ENCODE assay signal across 15 mouse cellular contexts in genomic region chr8:72350727-72351126, GRCm38 (mm10). TPM values are rescaled to one million over a fixed set of nuclear protein-coding genes. Genes with fewer than 3 reads are reported as not detected.
DNase-seq lines count a peak whose midpoint lies in the region; ATAC-seq and TF ChIP-seq lines count a peak whose summit lies in the region.
"Had no signal": no experiment of that assay in that cellular context is flagged by ENCODE, and none has a peak within 500 bp of the region (broad histone marks: within the 10 kb centered on the region; RNA-seq: fewer than 3 reads in every experiment).

No protein-coding gene starts in this region.

- no peak overlapping the region for H3K4me2 ChIP-seq in kidney, embryonic 16.5 days (replicated peaks; ENCODE audit: low read depth, low read length)
- H3K4me2 ChIP-seq: hindbrain, embryonic 14.5 days; limb, embryonic 15.5 days had no signal

- no peak overlapping the region for H3K27ac ChIP-seq in kidney, embryonic 16.5 days (ENCODE audit: low read length)
- H3K27ac ChIP-seq: hindbrain, embryonic 14.5 days; stomach, postnatal 0 days had no signal

- DNase-seq in lung, postnatal 14 days: peak; percentile 45
- DNase-seq in lung, adult 2 months: no peak
- peak; percentile 92 for DNase-seq in induced T-regulatory cell, adult 2 months (ENCODE audit: low read depth)
- peak; percentile 57 for DNase-seq in skeletal muscle tissue, adult 2 months (ENCODE audit: low read depth, low spot score)
- no peak for DNase-seq in Muller cell, postnatal 12 days (ENCODE audit: inconsistent ontology term)
- DNase-seq in kidney, adult 9 months: no peak
- DNase-seq in left cerebral cortex, adult 8-10 months (ENCODE audit: low spot score in 2 of 2): no peak
- DNase-seq: adrenal gland, postnatal 10 days; kidney, postnatal 4 days; midbrain, embryonic 14.5 days had no signal

- H3K4me1 ChIP-seq in lung, adult 2 months (ENCODE audit: control insufficient read depth, insufficient read depth, low read length): peaks cover 25% of the 10 kb centered on the region
- peaks cover 13% of the 10 kb centered on the region for H3K4me1 ChIP-seq in kidney, embryonic 16.5 days (ENCODE audit: insufficient read depth, low read length)

- TF ChIP-seq CTCF in lung, adult 2 months (IDR thresholded peaks at IDR 0.05; ENCODE audit: insufficient read depth, low read length): no peak

- H3K4me3 ChIP-seq in lung, adult 2 months (replicated peaks; ENCODE audit: extremely low read depth, low read depth, low read length): no peak overlapping the region
- no peak overlapping the region for H3K4me3 ChIP-seq in kidney, embryonic 16.5 days (ENCODE audit: low read length)
- H3K4me3 ChIP-seq: limb, embryonic 15.5 days had no signal

- no peak overlapping the region for H3K9ac ChIP-seq in kidney, embryonic 16.5 days (replicated peaks; ENCODE audit: low read length)
- H3K9ac ChIP-seq: hindbrain, embryonic 14.5 days; limb, embryonic 15.5 days had no signal

- no peak for TF ChIP-seq POLR2A in lung, adult 2 months (IDR thresholded peaks at IDR 0.05; ENCODE audit: borderline replicate concordance, extremely low read depth, low read depth, low read length)

- ATAC-seq in kidney, embryonic 16.5 days (ENCODE audit: low FRiP score, low TSS enrichment): no peak
- ATAC-seq: forebrain, embryonic 16.5 days had no signal

- WGBS in lung, adult 2 months: 71% methylated on average over 8 of the region's 8 CpGs
- 86% methylated on average over 8 of the region's 8 CpGs for WGBS in kidney, embryonic 16.5 days

- H3K27me3 ChIP-seq in kidney, embryonic 16.5 days (ENCODE audit: insufficient read depth, low read length): no peaks in the 10 kb centered on the region
- H3K27me3 ChIP-seq: limb, embryonic 15.5 days had no signal

- peaks cover 16% of the 10 kb centered on the region; the same call in 1 of the 2 replicates for H3K36me3 ChIP-seq in kidney, embryonic 16.5 days (ENCODE audit: insufficient read depth, low read length)

- H3K9me3 ChIP-seq in kidney, embryonic 16.5 days (ENCODE audit: low read length): no peaks in the 10 kb centered on the region
- H3K9me3 ChIP-seq: limb, embryonic 15.5 days had no signal

RNA-seq across cellular contexts. Expression of gene Klf2, which starts 31.9 kb away (rescaled TPM):
- 144 and 340 TPM in 2 replicates for polyA plus RNA-seq in lung, adult 2 months (2012; rRNA removed)
- total RNA-seq in left cerebral cortex, adult 8-10 months (2022): 10 to 100 TPM; 10.9 to 16.5 (median 13.2) TPM
- polyA plus RNA-seq in kidney, embryonic 16.5 days (2015; fragmentation: Nextera tagmentation; extraction: Ambion mirVana): 10.1 and 10.4 TPM in 2 replicates

RNA-seq across cellular contexts. Expression of gene Gm10282, which starts 45.7 kb away (rescaled TPM):
- polyA plus RNA-seq in lung, adult 2 months (2012; rRNA removed): 0.53 and 1.8 TPM in 2 replicates
- 1 to 10 TPM; 5.1 to 8.2 (median 6.0) TPM for total RNA-seq in left cerebral cortex, adult 8-10 months (2022)
- polyA plus RNA-seq in kidney, embryonic 16.5 days (2015; fragmentation: Nextera tagmentation; extraction: Ambion mirVana): 30.6 and 40.7 TPM in 2 replicates

Comparison
In these comparisons a context has a peak if more than half of its experiments do, and no peak if none do; other contexts are left out.
1. DNase-seq: peak in lung, postnatal 14 days (single experiment), induced T-regulatory cell, adult 2 months (single experiment) and skeletal muscle tissue, adult 2 months (single experiment); none in lung, adult 2 months (single experiment), Muller cell, postnatal 12 days (single experiment), kidney, adult 9 months (single experiment) and left cerebral cortex, adult 8-10 months (0 of 2).
2. RNA of gene Klf2, which starts 31.9 kb away (polyA plus RNA-seq): 144 to 340 TPM in lung, adult 2 months; 10.1 to 10.4 TPM in kidney, embryonic 16.5 days; every median in the first group is over 10 times any median in the second.
3. RNA of gene Gm10282, which starts 45.7 kb away (polyA plus RNA-seq): 30.6 to 40.7 TPM in kidney, embryonic 16.5 days; 0.53 to 1.8 TPM in lung, adult 2 months; every median in the first group is over 10 times any median in the second.